Mouse (Mus musculus) spleen, adult 2 months (tissue): ENCODE measurements at regions not wholly inside any gene's neighbourhood (a gene's known extent, or its start where the extent isn't known, plus 50 kb on each side); places are given as distances from the start of the nearest gene placed in this dataset.

Experiments used
- DNase-seq, 2 experiments: peaks; one replicate each; pipeline versions ENCODE4 v3.0.0 to v3.0.0-alpha.2; 2012 to 2021; ENCODE audit warnings: low spot score in 2 of 2, low read depth in 1 of 2
- H3K27ac ChIP-seq: fragments of 200-500 bp; 2 replicates; pipeline ENCODE4 v1.5.1; 2012; ENCODE audit warnings: low read length, inconsistent platforms; ENCODE audit not compliant: insufficient read depth
- H3K27me3 ChIP-seq: fragments of 200-500 bp; 2 replicates; pipeline ENCODE4 v1.6.1; 2012; ENCODE audit warnings: mild to moderate bottlenecking, moderate library complexity, low read length, inconsistent platforms; ENCODE audit not compliant: control insufficient read depth, insufficient read depth
- H3K36me3 ChIP-seq: fragments of 200-500 bp; 2 replicates; pipeline ENCODE4 v1.6.1; 2012; ENCODE audit warnings: mild to moderate bottlenecking, low read length, inconsistent platforms; ENCODE audit not compliant: control insufficient read depth, insufficient read depth
- H3K4me1 ChIP-seq: fragments of 200-500 bp; 2 replicates; pipeline ENCODE4 v1.6.1; 2011; ENCODE audit warnings: inconsistent platforms; ENCODE audit not compliant: control insufficient read depth, insufficient read depth, insufficient read length
- H3K4me3 ChIP-seq: fragments of 200-500 bp; 2 replicates; pipeline ENCODE4 v1.5.1; 2011; ENCODE audit warnings: mild to moderate bottlenecking, inconsistent platforms; ENCODE audit not compliant: insufficient read depth, insufficient read length; ENCODE audit errors: extremely low read depth
- CTCF ChIP-seq: fragments of 200-500 bp; IDR thresholded peaks from 2 replicates; pipeline ENCODE4 v1.5.1; 2011; ENCODE audit warnings: mild to moderate bottlenecking, inconsistent platforms; ENCODE audit not compliant: insufficient read depth, insufficient read length, insufficient replicate concordance; ENCODE audit errors: extremely low read depth
- POLR2A ChIP-seq: fragments of 200-500 bp; IDR thresholded peaks from 2 replicates; pipeline ENCODE4 v1.6.1; 2011; ENCODE audit warnings: low read depth, low read length, inconsistent platforms
- WGBS: fragments of 180-500 bp; shearing (Covaris S2); methylation state at CpG from one replicate; pipeline ENCODE4 v1.1.7; 2018; 5-methylcytosine and 5-hydroxymethylcytosine counted together

- H3K4me3 ChIP-seq: no peak overlapping the region
- H3K36me3 ChIP-seq: no peaks in the 10 kb centered on the region
- 72% methylated on average over 3 of the region's 3 CpGs for WGBS
- H3K27ac ChIP-seq: no peak overlapping the region
- H3K4me1 ChIP-seq: no peaks in the 10 kb centered on the region
- no peaks in the 10 kb centered on the region for H3K27me3 ChIP-seq
- TF ChIP-seq POLR2A: no peak
- TF ChIP-seq CTCF: no peak
- no peak for DNase-seq
Measured at GRCm38 (mm10) chr11:31721908-31722307, 50.2 kb upstream of the Bod1 start.

GRCm38 (mm10) chr11:31724506-31724905 lies 52.8 kb upstream of the Bod1 start:
- no peaks in the 10 kb centered on the region for H3K36me3 ChIP-seq
- H3K27ac ChIP-seq: no peak overlapping the region
- TF ChIP-seq POLR2A: no peak
- no peak for TF ChIP-seq CTCF
- no peak for DNase-seq
- no peaks in the 10 kb centered on the region for H3K27me3 ChIP-seq
- H3K4me3 ChIP-seq: no peak overlapping the region
- no peaks in the 10 kb centered on the region for H3K4me1 ChIP-seq
- WGBS: 95% methylated on average over 1 of the region's 1 CpGs

- no peak overlapping the region for H3K4me3 ChIP-seq
- no peak for DNase-seq
- WGBS: 26% methylated on average over 15 of the region's 15 CpGs
- no peaks in the 10 kb centered on the region for H3K36me3 ChIP-seq
- no peaks in the 10 kb centered on the region for H3K27me3 ChIP-seq
- no peak overlapping the region for H3K27ac ChIP-seq
- TF ChIP-seq CTCF: no peak
- no peak for TF ChIP-seq POLR2A
- no peaks in the 10 kb centered on the region for H3K4me1 ChIP-seq
Measured at GRCm38 (mm10) chr11:31725936-31726647, 54.4 kb upstream of the Bod1 start.

GRCm38 (mm10) chr11:31727289-31727688 lies 55.6 kb upstream of the Bod1 start:
- Histone ChIP-seq H3K4me1 (0 out of 2 replicates have a peak, but pooled peaks cover under 1% of the 10 kb centered on the region), H3K4me3 (no peak overlapping the region), H3K36me3 (no peaks in the 10 kb centered on the region), H3K27ac (no peak overlapping the region), H3K27me3 (no peaks in the 10 kb centered on the region)
- DNase-seq: no peak
- TF ChIP-seq POLR2A (no peak), CTCF (no peak)
- WGBS: 80% methylated on average over 8 of the region's 8 CpGs

GRCm38 (mm10) chr11:31729728-31730127 lies 58.0 kb upstream of the Bod1 start:
- no peak for DNase-seq
- TF ChIP-seq CTCF (no peak), POLR2A (no peak)
- 94% methylated on average over 3 of the region's 3 CpGs for WGBS
- Histone ChIP-seq H3K27ac (no peak overlapping the region), H3K27me3 (no peaks in the 10 kb centered on the region), H3K4me3 (no peak overlapping the region), H3K4me1 (peaks cover 8% of the 10 kb centered on the region; the same call in 1 of the 2 replicates), H3K36me3 (no peaks in the 10 kb centered on the region)

- Histone ChIP-seq H3K4me1 (peaks cover 8% of the 10 kb centered on the region; the same call in 1 of the 2 replicates), H3K4me3 (no peak overlapping the region), H3K27me3 (no peaks in the 10 kb centered on the region), H3K27ac (no peak overlapping the region), H3K36me3 (no peaks in the 10 kb centered on the region)
- 86% methylated on average over 4 of the region's 4 CpGs for WGBS
- DNase-seq: no peak
- no peak for TF ChIP-seq CTCF
- TF ChIP-seq POLR2A: no peak
Measured at GRCm38 (mm10) chr11:31730181-31730580, 58.5 kb upstream of the Bod1 start.

GRCm38 (mm10) chr11:31730680-31731079 lies 59.0 kb upstream of the Bod1 start:
- Histone ChIP-seq H3K4me3 (no peak overlapping the region), H3K27me3 (no peaks in the 10 kb centered on the region), H3K27ac (no peak overlapping the region), H3K4me1 (peaks cover 8% of the 10 kb centered on the region; the same call in 1 of the 2 replicates), H3K36me3 (no peaks in the 10 kb centered on the region)
- no peak for DNase-seq
- WGBS: 78% methylated on average over 3 of the region's 3 CpGs
- TF ChIP-seq CTCF: no peak
- TF ChIP-seq POLR2A: no peak
